Mouse (Mus musculus): ENCODE results near the gene Fbxw7. TPM values are rescaled to one million over a fixed set of nuclear protein-coding genes. Genes with fewer than 3 reads are reported as not detected.

Gene Fbxw7
- polyA plus RNA-seq, 1 experiment from 2014 or later, result 19.5 TPM

- no peaks in the 10 kb centered on the region for H3K36me3 ChIP-seq (ENCODE audit: control insufficient read depth, insufficient read depth, low read length)
- no peak overlapping the region for H3K9ac ChIP-seq (ENCODE audit: low read length)
- H3K9me3 ChIP-seq (ENCODE audit: control insufficient read depth, low read length), result no peaks in the 10 kb centered on the region
- no peak for ATAC-seq (replicated peaks; ENCODE audit: low FRiP score)
- WGBS, result 76% methylated on average over 11 of the region's 11 CpGs
- H3K4me3 ChIP-seq (ENCODE audit: low read depth, low read length), result no peak overlapping the region
- H3K27ac ChIP-seq (ENCODE audit: low read depth, low read length), result no peak overlapping the region
- H3K4me2 ChIP-seq (ENCODE audit: low read depth, low read length, severe bottlenecking), result no peak overlapping the region
- no peak for DNase-seq (ENCODE audit: low spot score)
- no peaks in the 10 kb centered on the region for H3K4me1 ChIP-seq (replicated peaks; ENCODE audit: control insufficient read depth, insufficient read depth, low read length)
- H3K27me3 ChIP-seq (ENCODE audit: control insufficient read depth, insufficient read depth, low read length), result no peaks in the 10 kb centered on the region
Measured at GRCm38 (mm10) chr3:84883817-84884483, 68.9 kb downstream of the Fbxw7 start.

- no peak overlapping the region for H3K4me3 ChIP-seq (ENCODE audit: low read depth, low read length)
- no peaks in the 10 kb centered on the region for H3K27me3 ChIP-seq (ENCODE audit: control insufficient read depth, insufficient read depth, low read length)
- H3K27ac ChIP-seq (ENCODE audit: low read depth, low read length), result no peak overlapping the region
- no peak for DNase-seq (ENCODE audit: low spot score)
- no peak overlapping the region for H3K9ac ChIP-seq (ENCODE audit: low read length)
- WGBS, result 79% methylated on average over 1 of the region's 1 CpGs
- H3K9me3 ChIP-seq (ENCODE audit: control insufficient read depth, low read length), result no peaks in the 10 kb centered on the region
- H3K4me1 ChIP-seq (replicated peaks; ENCODE audit: control insufficient read depth, insufficient read depth, low read length), result no peaks in the 10 kb centered on the region
- ATAC-seq (replicated peaks; ENCODE audit: low FRiP score), result no peak
- H3K4me2 ChIP-seq (ENCODE audit: low read depth, low read length, severe bottlenecking), result no peak overlapping the region
- H3K36me3 ChIP-seq (ENCODE audit: control insufficient read depth, insufficient read depth, low read length), result no peaks in the 10 kb centered on the region
Measured at GRCm38 (mm10) chr3:84889648-84890047, 74.6 kb downstream of the Fbxw7 start.

- no peak overlapping the region for H3K9ac ChIP-seq (ENCODE audit: low read length)
- no peaks in the 10 kb centered on the region for H3K27me3 ChIP-seq (ENCODE audit: control insufficient read depth, insufficient read depth, low read length)
- ATAC-seq (replicated peaks; ENCODE audit: low FRiP score), result no peak
- H3K27ac ChIP-seq (ENCODE audit: low read depth, low read length), result no peak overlapping the region
- H3K36me3 ChIP-seq (ENCODE audit: control insufficient read depth, insufficient read depth, low read length), result no peaks in the 10 kb centered on the region
- H3K4me1 ChIP-seq (replicated peaks; ENCODE audit: control insufficient read depth, insufficient read depth, low read length), result no peaks in the 10 kb centered on the region
- H3K4me2 ChIP-seq (ENCODE audit: low read depth, low read length, severe bottlenecking), result no peak overlapping the region
- H3K9me3 ChIP-seq (ENCODE audit: control insufficient read depth, low read length), result no peaks in the 10 kb centered on the region
- no peak for DNase-seq (ENCODE audit: low spot score)
- WGBS, result 96% methylated on average over 5 of the region's 5 CpGs
- H3K4me3 ChIP-seq (ENCODE audit: low read depth, low read length), result no peak overlapping the region
Measured at GRCm38 (mm10) chr3:84890983-84891382, 75.9 kb downstream of the Fbxw7 start.

- no peak for ATAC-seq (replicated peaks; ENCODE audit: low FRiP score)
- Histone ChIP-seq H3K27me3 (ENCODE audit: control insufficient read depth, insufficient read depth, low read length) (no peaks in the 10 kb centered on the region), H3K9me3 (ENCODE audit: control insufficient read depth, low read length) (no peaks in the 10 kb centered on the region), H3K27ac (ENCODE audit: low read depth, low read length) (no peak overlapping the region), H3K9ac (ENCODE audit: low read length) (no peak overlapping the region), H3K4me3 (ENCODE audit: low read depth, low read length) (no peak overlapping the region), H3K4me1 (replicated peaks; ENCODE audit: control insufficient read depth, insufficient read depth, low read length) (no peaks in the 10 kb centered on the region), H3K4me2 (ENCODE audit: low read depth, low read length, severe bottlenecking) (no peak overlapping the region), H3K36me3 (ENCODE audit: control insufficient read depth, insufficient read depth, low read length) (no peaks in the 10 kb centered on the region)
- DNase-seq (ENCODE audit: low spot score), result no peak
- WGBS, result 91% methylated on average over 8 of the region's 8 CpGs
Measured at GRCm38 (mm10) chr3:84897952-84898351, 82.9 kb downstream of the Fbxw7 start.

- Histone ChIP-seq H3K27ac (ENCODE audit: low read depth, low read length) (no peak overlapping the region), H3K36me3 (ENCODE audit: control insufficient read depth, insufficient read depth, low read length) (no peaks in the 10 kb centered on the region), H3K27me3 (ENCODE audit: control insufficient read depth, insufficient read depth, low read length) (no peaks in the 10 kb centered on the region), H3K4me1 (replicated peaks; ENCODE audit: control insufficient read depth, insufficient read depth, low read length) (no peaks in the 10 kb centered on the region; the same call in 1 of the 2 replicates), H3K4me2 (ENCODE audit: low read depth, low read length, severe bottlenecking) (no peak overlapping the region), H3K9me3 (ENCODE audit: control insufficient read depth, low read length) (no peaks in the 10 kb centered on the region), H3K4me3 (ENCODE audit: low read depth, low read length) (no peak overlapping the region), H3K9ac (ENCODE audit: low read length) (no peak overlapping the region)
- whole genome bisulfite sequencing, result 19% methylated on average over 1 of the region's 1 CpGs
- no peak for ATAC-seq (replicated peaks; ENCODE audit: low FRiP score)
- DNase-seq (ENCODE audit: low spot score), result no peak
Measured at GRCm38 (mm10) chr3:84906528-84906927, 91.5 kb downstream of the Fbxw7 start.

GRCm38 (mm10) chr3:84914284-84914683, 99.2 kb downstream of the Fbxw7 start:
- H3K4me2 ChIP-seq (ENCODE audit: low read depth, low read length, severe bottlenecking), result no peak overlapping the region
- no peak overlapping the region for H3K9ac ChIP-seq (ENCODE audit: low read length)
- WGBS, result 75% methylated on average over 1 of the region's 1 CpGs
- H3K27me3 ChIP-seq (ENCODE audit: control insufficient read depth, insufficient read depth, low read length), result no peaks in the 10 kb centered on the region
- H3K27ac ChIP-seq (ENCODE audit: low read depth, low read length), result no peak overlapping the region
- H3K36me3 ChIP-seq (ENCODE audit: control insufficient read depth, insufficient read depth, low read length), result no peaks in the 10 kb centered on the region
- ATAC-seq (replicated peaks; ENCODE audit: low FRiP score) (no peak), DNase-seq (ENCODE audit: low spot score) (no peak)
- no peaks in the 10 kb centered on the region; the same call in 1 of the 2 replicates for H3K4me1 ChIP-seq (replicated peaks; ENCODE audit: control insufficient read depth, insufficient read depth, low read length)
- no peak overlapping the region for H3K4me3 ChIP-seq (ENCODE audit: low read depth, low read length)
- H3K9me3 ChIP-seq (ENCODE audit: control insufficient read depth, low read length), result no peaks in the 10 kb centered on the region

GRCm38 (mm10) chr3:84917903-84918679, 103.0 kb downstream of the Fbxw7 start:
- Histone ChIP-seq H3K36me3 (ENCODE audit: control insufficient read depth, insufficient read depth, low read length) (no peaks in the 10 kb centered on the region), H3K27me3 (ENCODE audit: control insufficient read depth, insufficient read depth, low read length) (no peaks in the 10 kb centered on the region), H3K4me1 (replicated peaks; ENCODE audit: control insufficient read depth, insufficient read depth, low read length) (no peaks in the 10 kb centered on the region), H3K9me3 (ENCODE audit: control insufficient read depth, low read length) (no peaks in the 10 kb centered on the region), H3K4me3 (ENCODE audit: low read depth, low read length) (no peak overlapping the region), H3K9ac (ENCODE audit: low read length) (no peak overlapping the region), H3K27ac (ENCODE audit: low read depth, low read length) (no peak overlapping the region), H3K4me2 (ENCODE audit: low read depth, low read length, severe bottlenecking) (no peak overlapping the region)
- ATAC-seq (replicated peaks; ENCODE audit: low FRiP score) (no peak), DNase-seq (ENCODE audit: low spot score) (no peak)
- 87% methylated on average over 9 of the region's 9 CpGs for WGBS

- Histone ChIP-seq H3K4me3 (ENCODE audit: low read depth, low read length) (no peak overlapping the region), H3K9ac (ENCODE audit: low read length) (no peak overlapping the region), H3K27me3 (ENCODE audit: control insufficient read depth, insufficient read depth, low read length) (no peaks in the 10 kb centered on the region), H3K27ac (ENCODE audit: low read depth, low read length) (no peak overlapping the region), H3K9me3 (ENCODE audit: control insufficient read depth, low read length) (no peaks in the 10 kb centered on the region), H3K4me2 (ENCODE audit: low read depth, low read length, severe bottlenecking) (no peak overlapping the region), H3K36me3 (ENCODE audit: control insufficient read depth, insufficient read depth, low read length) (no peaks in the 10 kb centered on the region), H3K4me1 (replicated peaks; ENCODE audit: control insufficient read depth, insufficient read depth, low read length) (no peaks in the 10 kb centered on the region; the same call in 1 of the 2 replicates)
- DNase-seq (ENCODE audit: low spot score) (no peak), ATAC-seq (replicated peaks; ENCODE audit: low FRiP score) (no peak)
- WGBS, result 81% methylated on average over 6 of the region's 6 CpGs
Measured at GRCm38 (mm10) chr3:84921704-84922420, 106.8 kb downstream of the Fbxw7 start.
